Mouse (Mus musculus) neural tube, embryonic 13.5 days (tissue): ENCODE results near the gene Etnk1. TPM values are rescaled to one million over a fixed set of nuclear protein-coding genes. Genes with fewer than 3 reads are reported as not detected.
A peak's percentile ranks its signal among the peaks of the same experiment; 100 is the strongest.

Experiments
- ATAC-seq: fragments of 200-750 bp; cut with Nextera tagmentation; 2 replicates; pipeline ENCODE4 v1.8.0; 2017; ENCODE audit warnings: low read depth, mild to moderate bottlenecking, moderate TSS enrichment, moderate library complexity
- H3K27ac ChIP-seq: fragments of 300-500 bp; sonication (generic); replicated peaks from 2 replicates; pipeline ENCODE4 v1.5.1; 2015; ENCODE audit warnings: moderate library complexity, mild to moderate bottlenecking, inconsistent platforms
- H3K27me3 ChIP-seq: fragments of 300-500 bp; sonication (generic); 2 replicates; pipeline ENCODE4 v1.6.1; 2015; ENCODE audit warnings: mild to moderate bottlenecking, inconsistent platforms
- H3K36me3 ChIP-seq: fragments of 300-500 bp; sonication (generic); 2 replicates; pipeline ENCODE4 v1.6.1; 2015; ENCODE audit warnings: mild to moderate bottlenecking, inconsistent platforms
- H3K4me1 ChIP-seq: fragments of 300-500 bp; sonication (generic); replicated peaks from 2 replicates; pipeline ENCODE4 v1.6.1; 2015; ENCODE audit warnings: inconsistent platforms
- H3K4me2 ChIP-seq: fragments of 300-500 bp; sonication (generic); 2 replicates; pipeline ENCODE4 v1.6.1; 2015; ENCODE audit warnings: inconsistent platforms, mild to moderate bottlenecking, moderate library complexity
- H3K4me3 ChIP-seq: fragments of 300-500 bp; sonication (generic); 2 replicates; pipeline ENCODE4 v1.5.1; 2015; ENCODE audit warnings: mild to moderate bottlenecking, inconsistent platforms
- H3K9ac ChIP-seq: fragments of 300-500 bp; sonication (generic); 2 replicates; pipeline ENCODE4 v1.6.1; 2015; ENCODE audit warnings: moderate library complexity, mild to moderate bottlenecking, inconsistent platforms
- H3K9me3 ChIP-seq: fragments of 300-500 bp; sonication (generic); 2 replicates; pipeline ENCODE4 v1.6.1; 2016; ENCODE audit warnings: inconsistent platforms
- WGBS: fragments of 180-500 bp; shearing (Covaris S2); methylation state at CpG from one replicate; pipeline ENCODE4 v1.1.7; 2015; 5-methylcytosine and 5-hydroxymethylcytosine counted together
- polyA plus RNA-seq: library from polyadenylated mRNA; unstranded; fragments of >200 nt; fragmentation: Nextera tagmentation; extraction: Ambion mirVana; gene quantifications from 2 replicates; pipeline ENCODE4 v1.2.1, GENCODE M21; 2015

The Etnk1 gene
- polyA plus RNA-seq, 1 experiment from 2014 or later, result 35.4 TPM

DNA sequence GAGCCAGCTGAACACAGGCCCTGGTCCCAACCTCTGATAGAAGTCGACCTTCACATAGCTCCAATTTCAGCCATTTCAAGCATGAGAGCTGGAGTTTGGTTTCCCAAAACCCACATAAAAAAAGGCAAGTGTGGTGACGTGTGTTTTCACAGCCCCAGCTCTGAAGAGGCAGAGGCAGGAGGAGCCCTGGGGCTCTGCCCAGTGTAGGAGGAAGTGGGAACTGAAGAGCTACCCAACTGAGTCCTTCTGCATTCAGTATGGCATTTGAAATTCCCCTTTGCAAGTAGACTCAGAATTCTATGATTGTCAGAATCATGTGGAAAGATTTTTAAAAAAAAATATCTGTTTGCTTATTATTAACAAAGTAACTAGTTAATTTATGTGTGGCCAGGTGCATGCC lies 63.9 kb downstream of the Etnk1 start:
- Histone ChIP-seq H3K4me3 (no peak overlapping the region), H3K4me2 (no peak overlapping the region), H3K27ac (no peak overlapping the region), H3K9me3 (no peaks in the 10 kb centered on the region), H3K27me3 (no peaks in the 10 kb centered on the region), H3K4me1 (no peaks in the 10 kb centered on the region), H3K9ac (no peak overlapping the region), H3K36me3 (no peaks in the 10 kb centered on the region)
- ATAC-seq, result no peak
- 76% methylated on average over 2 of the region's 2 CpGs for WGBS

DNA sequence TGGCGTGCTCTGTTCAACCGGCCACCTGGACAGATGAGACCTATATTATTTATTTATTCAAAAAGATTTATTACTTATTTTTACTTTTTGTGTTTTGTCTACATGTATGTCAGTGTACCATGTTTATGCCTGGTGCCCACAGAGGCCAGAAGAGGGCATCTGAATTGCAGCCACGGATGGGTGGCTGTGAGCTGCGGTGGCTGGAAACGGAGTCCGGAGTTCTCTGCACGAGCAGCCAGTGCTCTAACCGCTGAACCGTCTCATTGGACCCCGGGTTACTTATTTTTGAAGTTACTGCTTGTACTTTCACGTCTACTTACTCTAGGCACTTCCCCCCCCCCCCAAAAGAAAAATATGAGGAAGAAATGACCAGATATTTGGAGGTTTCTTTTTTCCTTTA lies 65.7 kb downstream of the Etnk1 start:
- Histone ChIP-seq H3K4me1 (no peaks in the 10 kb centered on the region), H3K9ac (no peak overlapping the region), H3K27ac (no peak overlapping the region), H3K27me3 (no peaks in the 10 kb centered on the region), H3K4me3 (no peak overlapping the region), H3K9me3 (no peaks in the 10 kb centered on the region), H3K4me2 (no peak overlapping the region), H3K36me3 (no peaks in the 10 kb centered on the region)
- ATAC-seq, result no peak
- 90% methylated on average over 11 of the region's 11 CpGs for WGBS

DNA sequence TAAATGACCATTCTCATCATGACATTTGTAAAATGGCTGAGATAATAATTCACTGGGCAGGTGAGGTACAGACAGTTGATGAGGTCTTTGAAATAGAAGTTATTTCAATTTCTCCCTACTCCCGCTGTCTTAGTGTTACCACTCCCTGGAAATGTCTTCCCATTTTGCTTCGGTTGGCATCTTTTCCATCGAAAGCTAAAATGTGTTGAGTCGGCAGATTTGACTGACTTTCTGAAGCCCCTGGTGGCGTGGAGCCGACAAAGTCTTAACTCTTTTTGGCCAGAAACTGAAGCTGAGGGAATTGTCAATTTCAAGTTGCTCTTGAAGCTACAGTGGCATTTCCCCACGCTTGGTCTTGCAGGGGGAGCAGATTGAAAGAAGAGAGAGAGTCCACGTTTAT lies 67.8 kb downstream of the Etnk1 start:
- 88% methylated on average over 8 of the region's 8 CpGs for WGBS
- ATAC-seq, result no peak
- Histone ChIP-seq H3K27ac (no peak overlapping the region), H3K9me3 (no peaks in the 10 kb centered on the region), H3K4me1 (no peaks in the 10 kb centered on the region), H3K27me3 (no peaks in the 10 kb centered on the region), H3K36me3 (no peaks in the 10 kb centered on the region), H3K9ac (no peak overlapping the region), H3K4me3 (no peak overlapping the region), H3K4me2 (no peak overlapping the region)

DNA sequence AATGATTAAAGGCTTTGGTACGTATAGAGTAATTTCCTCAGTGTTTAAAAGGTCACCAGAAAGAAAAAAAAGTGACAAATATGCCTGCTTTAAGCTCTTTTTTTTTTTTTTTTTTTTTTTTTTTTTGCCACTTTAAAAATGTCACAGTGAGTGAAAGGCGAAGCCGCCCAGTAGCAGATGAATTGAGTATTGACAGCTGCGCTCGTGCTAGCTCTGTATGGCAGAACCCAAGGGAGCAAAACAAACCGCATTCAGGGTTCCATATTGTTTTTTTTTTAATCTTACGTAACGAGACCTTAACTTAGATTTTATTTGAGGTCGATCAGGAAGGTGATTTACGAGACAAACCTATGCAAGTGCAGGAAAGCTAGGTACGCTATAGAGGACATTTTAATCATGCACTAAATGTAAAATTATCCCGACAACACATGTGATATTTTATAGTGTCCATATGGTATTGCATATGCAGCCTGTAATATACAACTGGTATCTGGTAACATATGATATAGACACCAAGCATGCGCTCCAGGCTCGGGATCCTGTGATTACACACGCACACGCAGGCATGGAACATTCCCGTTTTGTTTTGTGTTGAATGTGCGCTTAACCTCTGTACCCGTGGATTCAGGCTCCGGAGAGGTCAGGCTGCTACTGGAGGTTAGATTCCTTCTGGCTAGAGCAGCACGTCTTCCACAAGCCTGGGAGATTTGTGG lies 72.5 kb downstream of the Etnk1 start:
- ATAC-seq, result no peak
- no peaks in the 10 kb centered on the region for H3K36me3 ChIP-seq
- 57% methylated on average over 21 of the region's 21 CpGs for WGBS
- H3K4me2 ChIP-seq, result no peak overlapping the region
- H3K9ac ChIP-seq, result no peak overlapping the region
- H3K4me1 ChIP-seq, result no peaks in the 10 kb centered on the region
- H3K27me3 ChIP-seq, result no peaks in the 10 kb centered on the region
- no peak overlapping the region for H3K4me3 ChIP-seq
- H3K9me3 ChIP-seq, result no peaks in the 10 kb centered on the region
- no peak overlapping the region for H3K27ac ChIP-seq

DNA sequence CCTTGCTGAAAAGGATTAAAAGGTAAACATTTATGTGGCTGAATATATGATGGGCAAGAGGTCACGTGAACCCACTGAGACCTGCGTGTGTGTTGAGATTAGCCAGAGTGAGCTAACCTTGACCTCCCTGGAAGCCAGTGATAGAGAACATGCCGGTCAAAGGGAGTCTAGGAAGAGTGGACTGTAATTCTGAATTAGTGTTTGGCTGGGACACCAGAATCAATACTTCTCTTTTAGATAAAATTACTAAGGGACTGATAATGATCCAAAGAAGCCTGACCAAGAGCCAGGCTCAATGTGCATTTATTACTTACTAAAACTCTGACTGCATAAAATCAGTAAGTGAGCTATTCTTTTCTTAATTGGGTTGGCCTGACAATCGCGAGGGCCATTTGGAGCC lies 76.2 kb downstream of the Etnk1 start:
- H3K27me3 ChIP-seq, result no peaks in the 10 kb centered on the region
- H3K4me3 ChIP-seq, result no peak overlapping the region
- H3K9me3 ChIP-seq, result no peaks in the 10 kb centered on the region
- WGBS, result 87% methylated on average over 5 of the region's 5 CpGs
- no peak overlapping the region for H3K27ac ChIP-seq
- no peaks in the 10 kb centered on the region for H3K4me1 ChIP-seq
- ATAC-seq, result no peak
- H3K36me3 ChIP-seq, result no peaks in the 10 kb centered on the region
- no peak overlapping the region for H3K9ac ChIP-seq
- no peak overlapping the region for H3K4me2 ChIP-seq

DNA sequence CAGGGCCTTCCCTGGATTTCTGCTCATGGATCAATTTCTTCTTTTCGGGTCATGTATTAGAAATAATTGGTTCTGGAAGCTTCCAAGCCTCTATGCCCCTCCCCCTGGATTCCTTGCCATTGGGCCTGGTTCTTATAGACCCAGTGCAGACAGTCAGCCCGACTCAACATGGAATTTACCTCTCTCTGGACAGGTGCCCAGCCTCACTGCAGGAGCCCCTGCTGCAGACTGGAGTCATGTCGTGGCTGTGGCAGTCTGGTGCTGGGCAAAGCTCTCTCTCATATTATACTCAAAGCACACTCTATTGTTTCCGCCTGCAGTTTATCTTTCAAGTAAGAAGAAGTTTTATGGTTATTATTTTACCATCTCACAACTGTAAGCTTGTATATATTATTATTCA lies 90.9 kb downstream of the Etnk1 start:
- Histone ChIP-seq H3K4me3 (no peak overlapping the region), H3K9me3 (no peaks in the 10 kb centered on the region), H3K9ac (no peak overlapping the region), H3K4me1 (peaks cover 46% of the 10 kb centered on the region), H3K4me2 (no peak overlapping the region), H3K27ac (no peak overlapping the region), H3K36me3 (no peaks in the 10 kb centered on the region), H3K27me3 (peaks cover 12% of the 10 kb centered on the region; the same call in 1 of the 2 replicates)
- no peak for ATAC-seq
- 68% methylated on average over 4 of the region's 4 CpGs for WGBS

DNA sequence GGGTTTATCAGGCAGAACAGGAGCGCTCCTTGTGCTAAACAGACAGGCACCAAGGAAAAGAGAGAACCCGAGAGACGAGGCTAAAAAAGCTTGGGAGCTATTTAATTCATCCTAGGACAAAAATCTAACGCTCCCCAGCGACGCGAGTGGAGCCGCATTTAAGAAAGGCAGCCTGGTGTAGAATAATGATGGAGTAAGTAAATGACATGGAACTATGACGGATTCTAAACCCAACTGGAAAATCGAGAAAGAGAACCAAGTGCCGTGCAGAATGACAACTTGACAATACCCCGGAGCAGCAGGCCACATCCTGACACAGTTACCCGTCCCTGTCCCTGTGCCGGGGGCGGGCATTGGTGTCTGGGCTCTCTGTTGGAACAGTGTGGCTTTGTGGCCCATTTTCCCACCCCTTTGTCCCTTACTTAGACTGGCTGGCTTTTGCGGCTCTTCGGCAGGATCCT lies 92.2 kb downstream of the Etnk1 start:
- H3K4me1 ChIP-seq, result peaks cover 46% of the 10 kb centered on the region
- 20% methylated on average over 17 of the region's 17 CpGs for WGBS
- H3K36me3 ChIP-seq, result no peaks in the 10 kb centered on the region
- H3K4me3 ChIP-seq, result peak overlapping the region; percentile 11
- H3K27me3 ChIP-seq, result peaks cover 23% of the 10 kb centered on the region
- H3K9me3 ChIP-seq, result no peaks in the 10 kb centered on the region
- H3K4me2 ChIP-seq, result peak overlapping the region; percentile 49
- H3K27ac ChIP-seq, result peak overlapping the region; percentile 43
- H3K9ac ChIP-seq, result 0 out of 2 replicates have a peak overlapping the region, but pooled peaks have one; percentile 53
- ATAC-seq, result peak; percentile 75

DNA sequence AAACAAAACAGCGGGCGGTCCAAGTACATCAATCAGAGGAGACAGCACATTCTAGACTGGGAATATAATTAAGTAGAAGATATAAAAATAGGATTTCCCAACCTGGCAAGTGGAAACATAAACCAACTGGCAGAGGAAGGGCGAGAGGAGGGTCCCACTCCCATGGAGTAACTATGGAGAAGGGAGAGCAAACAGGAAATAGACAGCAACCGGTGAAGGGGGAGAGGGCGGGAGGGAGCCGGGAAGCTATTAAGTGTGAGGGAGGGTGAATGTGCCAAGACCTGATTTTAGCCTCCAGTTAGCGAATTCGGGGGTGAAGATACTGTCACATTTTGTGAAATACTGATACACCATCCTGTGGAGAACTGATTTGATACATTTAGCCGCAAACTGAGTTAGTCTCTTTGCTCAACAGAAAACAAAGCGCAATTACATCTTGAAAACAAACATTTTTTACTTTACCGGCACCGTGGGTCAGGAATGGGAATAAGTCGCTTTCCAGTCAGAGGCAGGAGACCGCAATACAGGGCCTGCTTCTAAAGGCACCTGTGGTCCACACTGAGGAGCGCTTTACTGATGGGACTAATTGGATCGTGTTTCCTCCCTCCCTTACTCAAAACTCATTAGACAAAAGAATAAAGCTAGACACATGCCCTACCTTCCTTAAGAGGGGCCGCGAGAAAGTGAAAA lies 93.0 kb downstream of the Etnk1 start:
- Histone ChIP-seq H3K27ac (peak overlapping the region; percentile 43; the same call in 1 of the 2 replicates), H3K4me2 (peak overlapping the region; percentile 49), H3K27me3 (peaks cover 29% of the 10 kb centered on the region), H3K36me3 (no peaks in the 10 kb centered on the region), H3K4me1 (peaks cover 46% of the 10 kb centered on the region), H3K9me3 (no peaks in the 10 kb centered on the region), H3K9ac (0 out of 2 replicates have a peak overlapping the region, but pooled peaks have one; percentile 22), H3K4me3 (peak overlapping the region; percentile 11)
- WGBS, result 36% methylated on average over 18 of the region's 18 CpGs
- peak; percentile 66; the same call in 1 of the 2 replicates for ATAC-seq

DNA sequence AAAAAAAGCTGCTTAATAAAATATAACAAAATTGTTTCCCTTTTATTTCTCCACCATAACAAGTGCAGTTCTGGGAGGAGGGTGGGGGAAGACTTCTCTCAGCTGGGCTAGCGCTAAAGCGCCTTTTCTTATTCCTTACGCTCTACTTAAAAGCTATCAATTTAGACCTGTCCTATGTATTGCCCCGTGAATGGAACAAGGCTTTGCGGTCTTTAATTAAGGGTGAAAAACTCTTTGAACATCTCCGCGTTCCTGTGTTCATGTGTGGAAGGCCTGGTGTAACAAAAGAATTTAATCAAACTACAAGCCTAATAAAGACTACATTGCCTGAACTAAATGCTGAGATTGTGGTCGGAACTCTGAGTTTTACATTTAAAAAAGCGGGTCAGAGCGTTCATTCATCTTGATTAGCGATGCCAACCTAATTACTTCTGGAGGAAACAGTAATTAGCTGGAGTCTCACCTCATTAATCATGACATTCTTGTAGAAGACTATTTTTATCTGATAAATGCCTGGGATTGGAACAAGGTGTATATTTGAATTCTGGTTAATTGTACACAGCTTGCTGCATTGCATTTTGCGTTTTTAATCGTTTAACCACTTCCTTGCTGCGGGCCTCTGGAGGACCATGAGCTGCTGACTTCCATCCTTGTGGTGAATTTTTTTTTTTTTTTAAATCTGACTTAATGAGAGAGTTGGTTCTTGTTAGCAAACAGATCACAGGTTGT lies 93.7 kb downstream of the Etnk1 start:
- no peaks in the 10 kb centered on the region for H3K36me3 ChIP-seq
- H3K4me3 ChIP-seq, result no peak overlapping the region
- H3K4me1 ChIP-seq, result peaks cover 46% of the 10 kb centered on the region
- WGBS, result 20% methylated on average over 14 of the region's 14 CpGs
- no peaks in the 10 kb centered on the region for H3K9me3 ChIP-seq
- no peak overlapping the region for H3K27ac ChIP-seq
- peaks cover 29% of the 10 kb centered on the region for H3K27me3 ChIP-seq
- H3K9ac ChIP-seq, result no peak overlapping the region
- peak overlapping the region; percentile 49 for H3K4me2 ChIP-seq
- peak; percentile 32 for ATAC-seq

DNA sequence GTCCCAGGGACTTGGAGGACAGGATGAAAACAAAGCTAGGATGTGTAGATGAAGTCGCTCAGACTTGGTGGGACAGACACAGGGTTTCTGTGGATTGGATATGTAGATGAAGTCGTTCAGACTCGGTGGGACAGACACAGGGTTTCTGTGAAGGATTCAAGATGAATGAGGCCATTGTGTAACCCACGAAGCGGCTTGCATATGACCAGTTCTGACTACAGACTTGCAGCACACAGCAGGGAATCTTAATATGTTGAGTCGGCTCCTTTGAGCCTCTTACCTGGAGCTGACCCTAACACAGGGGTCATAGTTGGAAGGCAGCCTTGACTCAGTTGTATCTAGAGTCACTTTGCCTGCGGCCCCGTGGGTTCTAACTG lies 94.3 kb downstream of the Etnk1 start:
- Histone ChIP-seq H3K4me2 (0 out of 2 replicates have a peak overlapping the region, but pooled peaks have one; percentile 49), H3K4me3 (no peak overlapping the region), H3K27ac (no peak overlapping the region), H3K27me3 (peaks cover 29% of the 10 kb centered on the region), H3K9ac (no peak overlapping the region), H3K9me3 (no peaks in the 10 kb centered on the region), H3K36me3 (no peaks in the 10 kb centered on the region), H3K4me1 (peaks cover 46% of the 10 kb centered on the region)
- ATAC-seq, result no peak
- WGBS, result 31% methylated on average over 8 of the region's 8 CpGs

DNA sequence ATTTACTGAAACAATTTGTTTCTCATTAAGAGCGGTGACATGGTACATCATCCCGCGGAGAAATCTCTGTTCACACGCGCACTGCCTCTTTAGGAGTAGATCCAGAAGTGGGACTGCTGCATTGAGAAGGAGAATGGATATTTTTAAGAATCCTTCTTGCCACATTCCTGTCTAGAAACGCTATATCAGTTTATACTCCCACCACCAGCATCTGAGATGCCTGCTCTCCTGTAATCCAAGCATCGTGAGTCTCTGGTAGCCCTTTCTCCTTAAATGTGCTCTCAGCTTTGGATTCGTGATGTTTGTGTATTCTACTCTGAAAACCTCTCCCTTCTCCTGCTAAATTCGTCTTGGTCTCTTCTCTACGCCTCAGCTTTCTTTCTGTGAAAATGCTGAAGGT lies 98.5 kb downstream of the Etnk1 start:
- no peak overlapping the region for H3K4me2 ChIP-seq
- ATAC-seq, result no peak
- H3K9me3 ChIP-seq, result no peaks in the 10 kb centered on the region
- no peak overlapping the region for H3K27ac ChIP-seq
- H3K4me3 ChIP-seq, result no peak overlapping the region
- H3K36me3 ChIP-seq, result no peaks in the 10 kb centered on the region
- peaks cover 24% of the 10 kb centered on the region for H3K27me3 ChIP-seq
- whole genome bisulfite sequencing, result 90% methylated on average over 10 of the region's 10 CpGs
- H3K9ac ChIP-seq, result no peak overlapping the region
- peaks cover 16% of the 10 kb centered on the region for H3K4me1 ChIP-seq

DNA sequence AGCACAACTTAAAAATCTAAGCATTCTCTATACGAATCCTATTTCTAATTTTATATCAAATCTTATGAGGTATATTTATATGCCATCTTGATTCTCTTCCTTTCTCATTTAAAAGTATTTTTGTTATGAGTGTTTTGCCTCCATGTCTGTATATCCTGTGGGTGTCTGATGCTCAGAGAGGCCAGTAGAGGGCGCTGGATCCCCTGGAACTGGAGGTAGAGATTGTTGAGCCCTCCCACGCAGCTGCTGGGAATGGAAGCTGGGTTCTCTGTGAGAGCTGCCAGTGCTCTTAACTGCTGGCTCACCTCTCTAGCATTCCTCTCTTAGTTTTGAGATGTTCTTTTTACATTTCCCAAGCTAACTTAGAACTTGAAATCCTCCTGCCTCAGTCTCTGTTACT lies 112.2 kb downstream of the Etnk1 start:
- Histone ChIP-seq H3K9me3 (no peaks in the 10 kb centered on the region), H3K27me3 (no peaks in the 10 kb centered on the region), H3K36me3 (no peaks in the 10 kb centered on the region), H3K4me3 (no peak overlapping the region), H3K4me1 (no peaks in the 10 kb centered on the region), H3K27ac (no peak overlapping the region), H3K4me2 (no peak overlapping the region), H3K9ac (no peak overlapping the region)
- ATAC-seq, result no peak
- WGBS, result 58% methylated on average over 3 of the region's 3 CpGs
